Mouse (Mus musculus) lung, postnatal 14 days (tissue): Measurements from ENCODE around the gene Slc1a6.
"Not testable (repeated sequence)": the region's sequence is repeated elsewhere in the genome, so short reads cannot be mapped to it uniquely, and the experiment has no call there.

ENCODE experiments used
- DNase-seq: peaks from one replicate; pipeline ENCODE4 v3.0.0; 2021

Gene Slc1a6

GRCm38 (mm10) chr10:78779981-78780651 lies at the start of gene Slc1a6:
TSS of gene Slc1a6 (plus strand) at chr10:78780496.
- DNase-seq, result peak; percentile 2

DNA sequence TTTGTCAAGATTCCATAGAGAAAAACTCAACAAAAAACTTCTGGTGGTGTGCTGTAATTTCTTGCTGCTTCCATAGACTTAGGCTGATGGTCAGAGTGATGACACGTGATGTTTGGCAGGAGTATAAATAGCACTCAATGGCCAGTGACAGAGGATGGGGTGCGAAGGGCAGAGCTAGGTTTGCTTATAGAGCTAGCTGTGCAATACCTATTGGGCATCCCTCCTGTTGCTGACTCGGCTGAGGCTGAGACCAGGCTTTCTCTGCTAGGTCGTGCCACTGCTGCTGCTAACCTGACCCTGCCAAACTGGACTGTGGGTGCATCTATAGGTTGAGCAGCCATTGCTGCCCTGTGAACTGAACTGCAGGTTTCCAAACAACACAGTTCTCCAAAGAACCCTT lies 40.5 kb upstream of the Slc1a6 start:
- no peak for DNase-seq

GRCm38 (mm10) chr10:78743721-78744120 lies 36.6 kb upstream of the Slc1a6 start:
- DNase-seq, result no peak

DNA sequence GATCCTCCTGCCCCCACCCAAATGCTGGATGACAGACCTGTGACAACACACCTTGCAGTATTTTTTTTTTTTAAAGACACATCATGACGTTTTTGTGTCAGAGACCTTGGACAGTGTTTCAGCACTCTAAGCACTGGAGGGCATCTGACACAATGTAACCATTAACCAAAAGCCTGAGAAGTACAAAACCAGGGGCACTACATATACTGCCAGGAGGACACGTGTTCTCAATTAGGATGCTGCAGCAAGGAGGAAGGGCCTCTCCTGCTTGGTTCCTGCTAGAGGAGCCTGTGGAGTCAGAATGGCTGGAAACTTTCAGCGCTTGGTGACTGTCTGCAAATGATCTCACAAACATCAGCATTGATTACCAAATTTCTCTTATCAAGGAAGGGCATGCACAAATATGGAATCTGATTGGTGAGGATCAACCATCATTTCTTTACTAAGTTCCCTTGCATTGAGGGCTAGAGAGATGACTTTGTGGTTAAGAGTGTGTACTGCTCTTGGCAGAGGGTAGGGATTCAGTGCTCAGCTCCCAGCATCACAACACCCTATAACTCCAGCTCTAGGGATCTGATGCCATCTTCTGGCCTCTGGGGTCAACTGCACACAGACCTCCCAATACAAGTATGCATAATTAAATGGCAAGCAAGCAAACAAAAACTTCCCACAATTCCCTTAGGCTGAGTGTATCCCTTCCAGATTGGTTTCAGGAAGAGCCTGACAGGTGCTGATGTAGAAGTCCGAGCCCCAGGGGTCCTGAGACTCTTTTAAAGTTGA lies 34.7 kb upstream of the Slc1a6 start:
- no peak for DNase-seq

- no peak for DNase-seq
These were observed 33.1 kb upstream of the Slc1a6 start for GRCm38 (mm10) chr10:78747035-78747721.

DNA sequence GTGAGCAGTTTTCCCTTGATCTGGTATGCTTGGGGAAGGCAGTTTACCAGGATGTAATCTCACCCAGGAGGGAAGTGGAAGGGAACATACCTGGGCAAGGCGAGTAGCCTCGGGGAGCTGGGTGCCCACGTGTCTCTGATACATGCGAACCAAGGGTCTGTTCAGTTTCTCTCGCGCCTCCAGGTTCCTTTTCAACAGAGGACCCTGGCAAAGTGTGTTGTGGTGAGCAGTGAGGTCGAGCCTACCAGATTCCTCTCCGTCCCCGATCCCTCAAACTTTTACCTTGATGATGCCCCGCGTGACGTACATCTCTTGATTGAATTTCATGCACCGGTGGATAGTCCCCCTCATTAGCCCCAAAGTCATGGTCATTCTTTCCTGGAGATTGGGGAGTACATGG lies 32.1 kb upstream of the Slc1a6 start:
- DNase-seq, result no peak

DNA sequence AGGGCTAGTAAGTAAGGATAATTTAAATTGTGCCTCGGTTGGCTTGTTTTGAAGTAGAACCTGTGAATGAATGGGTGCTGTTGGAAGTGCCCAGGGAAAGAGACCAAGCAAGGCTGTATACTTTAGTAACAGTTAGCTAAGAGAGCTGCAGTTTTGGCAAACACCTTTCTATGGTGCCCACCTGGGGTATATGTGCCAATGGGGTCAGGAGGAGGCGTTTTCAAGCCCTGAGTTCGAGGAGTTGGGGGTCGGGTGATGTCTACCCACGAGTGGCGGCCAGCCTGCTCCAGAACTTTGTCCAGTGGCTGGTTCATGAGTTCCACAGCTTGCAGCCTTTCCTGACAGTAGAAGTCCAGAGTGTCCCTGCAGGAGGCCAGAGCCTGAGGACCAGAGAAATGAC lies 31.4 kb upstream of the Slc1a6 start:
- DNase-seq, result no peak

DNA sequence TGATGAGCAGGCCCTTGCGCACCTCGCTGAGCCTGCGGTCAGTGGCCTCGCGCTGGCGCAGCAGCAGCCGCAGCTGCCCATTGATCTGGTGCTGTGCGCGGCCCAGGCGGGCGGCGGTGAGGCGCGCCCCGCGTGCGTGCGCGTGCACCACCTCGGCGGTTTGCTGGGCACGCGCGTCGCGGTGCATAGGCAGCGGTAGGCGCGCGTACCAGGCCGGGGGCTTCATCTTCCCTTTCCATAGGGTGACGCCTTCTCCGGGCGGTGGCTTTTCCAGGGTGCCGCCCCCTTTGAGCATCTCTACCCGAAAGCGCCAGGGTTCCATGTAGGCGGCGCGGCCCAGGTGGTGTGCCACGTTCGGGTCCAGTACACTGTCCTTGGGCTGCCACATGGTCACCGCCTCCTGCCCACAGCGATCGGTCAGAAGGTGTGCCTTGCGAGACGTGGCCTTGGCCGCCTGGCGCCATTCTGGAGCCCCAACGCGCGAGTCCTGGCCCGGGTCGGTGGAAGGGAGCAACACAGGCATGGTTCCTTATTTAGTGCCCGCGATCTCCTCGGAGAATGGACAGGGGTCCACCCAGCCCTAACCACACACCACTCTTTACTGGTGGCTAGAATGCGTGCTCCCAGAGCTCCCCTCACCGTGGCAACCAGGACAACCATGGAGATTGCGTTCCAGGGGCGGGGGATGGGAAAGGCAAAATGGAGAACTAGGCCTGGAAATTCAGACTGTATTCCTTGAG lies 27.7 kb upstream of the Slc1a6 start, which contains the start of gene Ccdc105:
Gene Ccdc105, minus strand, starts transcription at position 614 of the 740 bp plus-strand sequence.
- DNase-seq, result peak; percentile 4

GRCm38 (mm10) chr10:78756021-78756420 lies 24.3 kb upstream of the Slc1a6 start:
- peak; percentile 73 for DNase-seq

GRCm38 (mm10) chr10:78765570-78765969 lies 14.7 kb upstream of the Slc1a6 start:
- no peak for DNase-seq

- DNase-seq, result no peak
These were observed 4.5 kb upstream of the Slc1a6 start for GRCm38 (mm10) chr10:78775830-78776229.

GRCm38 (mm10) chr10:78779527-78779926 lies 769 bp upstream of the Slc1a6 start:
- DNase-seq, result no peak

DNA sequence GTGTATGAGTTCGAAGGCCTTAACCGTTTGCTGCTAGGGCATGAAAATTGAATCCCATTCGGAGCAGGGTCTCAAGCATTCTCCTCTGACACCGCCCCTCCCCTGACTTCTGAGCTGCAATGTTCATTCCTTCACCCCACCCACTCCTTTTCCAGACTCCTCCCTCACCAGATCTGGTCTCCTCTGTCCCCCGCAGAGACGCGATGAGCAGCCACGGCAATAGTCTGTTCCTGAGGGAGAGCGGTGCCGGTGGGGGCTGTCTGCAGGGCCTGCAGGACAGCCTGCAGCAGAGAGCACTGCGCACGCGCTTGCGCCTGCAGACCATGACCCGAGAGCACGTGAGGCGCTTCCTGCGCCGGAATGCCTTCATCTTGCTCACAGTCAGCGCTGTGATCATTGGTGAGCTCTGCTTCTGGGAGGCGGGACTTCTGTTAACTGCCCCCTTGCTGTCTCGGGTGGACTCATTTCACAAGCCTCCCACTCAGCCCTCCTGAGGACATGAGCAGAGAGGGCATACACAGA lies 7.3 kb downstream of the Slc1a6 start:
- DNase-seq, result peak; percentile 50

DNA sequence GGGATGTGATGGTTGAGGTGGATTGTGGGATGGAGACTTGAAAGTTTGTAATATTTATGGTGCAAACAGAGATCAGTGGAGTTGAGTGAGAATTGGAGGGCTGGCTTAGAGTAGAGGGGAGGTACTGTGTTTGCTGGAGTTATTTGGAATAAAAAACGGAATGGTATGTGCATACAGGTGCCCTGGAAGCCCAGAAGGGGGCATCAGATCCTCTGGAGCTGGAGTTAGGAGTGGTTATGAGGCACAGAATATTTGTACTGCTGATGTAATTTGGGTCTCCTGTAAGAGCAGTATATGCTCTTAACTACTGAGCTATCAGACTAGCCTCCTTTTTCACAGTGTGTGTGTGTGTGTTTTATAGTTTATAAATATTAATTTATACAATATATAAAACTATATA lies 10.3 kb downstream of the Slc1a6 start:
- no peak for DNase-seq

DNA sequence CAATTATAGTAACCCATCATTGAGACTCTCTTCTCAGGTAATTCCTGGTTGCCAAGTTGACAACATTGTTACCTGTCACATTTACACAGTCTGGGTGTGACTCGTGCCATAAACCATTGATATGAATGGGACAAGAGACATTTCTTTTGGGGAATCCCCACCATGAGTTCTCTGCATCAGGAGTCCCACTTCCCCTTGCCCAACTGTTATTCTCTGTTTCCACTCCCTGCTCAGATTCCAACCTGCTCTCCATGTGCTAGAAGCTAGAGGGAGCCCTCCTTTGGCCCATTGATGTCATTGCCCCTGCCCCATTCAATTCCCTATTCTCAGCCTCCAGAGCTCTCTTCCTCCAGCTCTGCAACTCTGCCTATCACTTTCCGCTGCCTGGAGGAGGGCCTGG lies 21.2 kb downstream of the Slc1a6 start:
- no peak for DNase-seq

DNA sequence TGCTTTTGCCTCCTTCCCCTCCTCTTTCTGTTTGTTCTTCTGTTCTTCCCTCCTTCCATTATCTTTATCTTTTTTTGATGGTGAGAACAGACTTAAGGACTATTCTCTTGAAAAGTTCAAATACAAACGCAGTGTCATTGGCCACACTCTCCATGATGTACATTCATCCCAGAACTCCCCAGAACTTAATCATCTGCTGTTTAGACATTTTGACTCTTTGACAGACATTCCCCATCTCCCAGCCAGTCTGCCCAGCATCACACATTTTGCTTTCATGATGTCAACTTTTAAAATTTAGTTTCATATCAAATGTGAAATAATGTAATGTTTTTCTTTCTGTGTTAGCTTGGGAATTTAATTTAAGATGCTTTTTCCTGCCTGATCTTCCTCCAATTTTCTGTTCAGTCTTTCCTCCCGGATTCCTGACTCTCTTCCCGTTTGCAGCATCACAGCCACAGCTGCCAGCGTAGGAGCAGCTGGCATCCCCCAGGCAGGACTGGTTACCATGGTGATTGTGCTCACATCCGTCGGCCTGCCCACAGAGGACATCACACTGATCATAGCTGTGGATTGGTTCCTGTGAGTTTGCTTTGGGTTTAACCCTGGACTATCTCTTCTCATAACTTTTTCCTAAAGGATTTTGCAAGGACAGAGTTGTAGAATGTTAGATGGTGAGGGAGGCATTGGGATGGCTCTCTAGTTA lies 32.2 kb downstream of the Slc1a6 start:
- no peak for DNase-seq

- DNase-seq, result not testable (repeated sequence)
These were observed 60.2 kb downstream of the Slc1a6 start for GRCm38 (mm10) chr10:78840456-78840855.

GRCm38 (mm10) chr10:78852066-78852465 lies 71.8 kb downstream of the Slc1a6 start, which contains the start of gene Olfr1356:
TSS of gene Olfr1356 (minus strand) at chr10:78852166.
- no peak for DNase-seq
